Comparison of ENCODE assay signal across 8 mouse cellular contexts in the genomic region with DNA sequence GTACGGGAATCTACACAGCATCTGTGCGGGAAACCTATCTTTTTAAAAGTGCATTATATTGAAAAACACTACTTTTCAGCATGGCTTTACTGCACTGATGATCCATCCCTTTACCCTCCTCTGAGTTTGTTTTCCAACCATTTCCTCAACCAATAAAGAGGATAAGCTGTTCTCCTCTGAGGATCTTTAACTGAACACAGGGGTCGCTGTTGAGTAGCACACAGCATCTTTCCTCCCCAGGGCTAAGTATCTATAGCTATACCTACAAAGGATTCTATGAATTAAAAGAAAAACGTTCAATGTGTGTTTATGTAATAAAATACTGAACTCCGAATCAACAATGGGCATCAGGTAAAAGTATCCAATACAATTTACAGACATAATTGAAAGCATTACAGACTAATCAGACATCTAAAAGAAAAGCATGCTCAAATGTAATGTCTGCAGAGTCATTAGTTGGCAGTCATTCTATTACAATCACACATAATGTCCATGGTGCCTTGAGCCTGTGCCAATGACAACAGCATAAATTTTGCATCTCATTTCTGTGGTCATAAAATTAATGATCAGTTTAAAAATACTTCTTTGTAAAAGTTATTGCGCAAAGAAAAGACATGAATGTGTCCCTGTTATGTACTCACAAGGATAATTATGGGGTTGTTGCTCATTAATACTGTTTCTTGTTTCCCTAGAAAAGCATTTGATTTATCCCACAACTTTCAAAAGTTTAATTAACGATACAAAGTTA. TPM values are rescaled to one million over a fixed set of nuclear protein-coding genes. Genes with fewer than 3 reads are reported as not detected.
A peak's percentile ranks its signal among the peaks of the same experiment; 100 is the strongest.
DNase-seq lines count a peak whose midpoint lies in the region.

No protein-coding gene starts in this region.

- intact Hi-C loops in heart, postnatal 14 days (cut with DNase I): loop anchor here (2.0 to 10.0 kb wide), 2 partner anchors 122 to 414 kb away; no protein-coding TSS in a partner anchor

- DNase-seq in kidney, adult 9 months: peak; percentile 54
- no peak for DNase-seq in kidney, adult 18-20 months
- peak; percentile 67 for DNase-seq in ES-CJ7 (ENCODE audit: low read depth, low spot score)
- DNase-seq in adrenal gland, postnatal 14 days: peak; percentile 58
- DNase-seq in lung, postnatal 10 days: peak; percentile 57
- no peak for DNase-seq in urinary bladder, adult 2 months (ENCODE audit: low spot score)
- no peak for DNase-seq in urinary bladder, postnatal 10 days (ENCODE audit: low spot score)
- no peak for DNase-seq in heart, postnatal 14 days

RNA-seq across cellular contexts. Expression of gene Skap2, which starts 13.8 kb away (rescaled TPM):
- 41.1 and 46.0 TPM in 2 replicates for total RNA-seq in adrenal gland, postnatal 14 days (2021)
- 22.6 and 26.0 TPM in 2 replicates for polyA plus RNA-seq in urinary bladder, adult 2 months (2012; rRNA removed)
- 10 to 100 TPM in 1 of 2 experiments, 1 to 10 TPM in 1; 7.3 to 10.4 TPM for total RNA-seq in heart, postnatal 14 days (2021)

Comparison
In these comparisons a context has a peak if more than half of its experiments do, and no peak if none do; other contexts are left out.
1. DNase-seq: peak in kidney, adult 9 months (single experiment), ES-CJ7 (single experiment), adrenal gland, postnatal 14 days (single experiment) and lung, postnatal 10 days (single experiment); none in kidney, adult 18-20 months (single experiment), urinary bladder, adult 2 months (single experiment), urinary bladder, postnatal 10 days (single experiment) and heart, postnatal 14 days (0 of 2).